Mouse (Mus musculus) liver, embryonic 14.5 days (tissue): ENCODE measurements around the gene Drd1. TPM values are rescaled to one million over a fixed set of nuclear protein-coding genes. Genes with fewer than 3 reads are reported as not detected.

Experiments
- ATAC-seq: fragments of 200-750 bp; cut with Nextera tagmentation; 2 replicates; pipeline ENCODE4 v1.8.0; 2017; ENCODE audit warnings: moderate number of reproducible peaks, mild to moderate bottlenecking, moderate library complexity; ENCODE audit not compliant: insufficient read depth
- DNase-seq, 3 experiments: peaks; one replicate each; pipeline ENCODE4 v3.0.0-alpha.2; 2012 to 2013; ENCODE audit warnings: low read depth in 3 of 3, low spot score in 3 of 3
- H3K27ac ChIP-seq: fragments of 300-500 bp; sonication (generic); 2 replicates; pipeline ENCODE4 v1.5.1; 2014; ENCODE audit warnings: moderate library complexity, mild to moderate bottlenecking, control low read depth, inconsistent platforms
- H3K27me3 ChIP-seq: fragments of 300-500 bp; sonication (generic); 2 replicates; pipeline ENCODE4 v1.6.1; 2014; ENCODE audit warnings: mild to moderate bottlenecking, low read length, moderate library complexity; ENCODE audit not compliant: control insufficient read depth, insufficient read depth
- H3K36me3 ChIP-seq: fragments of 300-500 bp; sonication (generic); replicated peaks from 2 replicates; pipeline ENCODE4 v1.6.1; 2014; ENCODE audit warnings: low read depth; ENCODE audit not compliant: control insufficient read depth, insufficient read depth
- H3K4me1 ChIP-seq, 2 experiments: fragments of 200-500 bp in 1 of 2; fragments of 300-500 bp in 1 of 2; sonication (generic) in 1 of 2; replicated peaks; 2 replicates each; pipeline ENCODE4 v1.6.1; 2012 to 2014; ENCODE audit warnings: antibody characterized with exemption in 1 of 2, inconsistent platforms in 1 of 2, low read length in 1 of 2; ENCODE audit not compliant: control insufficient read depth in 2 of 2, insufficient read depth in 2 of 2
- H3K4me2 ChIP-seq: fragments of 300-500 bp; sonication (generic); 2 replicates; pipeline ENCODE4 v1.6.1; 2014; ENCODE audit warnings: low read depth, mild to moderate bottlenecking, control low read depth, moderate library complexity
- H3K4me3 ChIP-seq, 2 experiments: fragments of 200-500 bp in 1 of 2; fragments of 300-500 bp in 1 of 2; sonication (generic) in 1 of 2; 2 replicates each; pipeline ENCODE4 v1.5.1; 2012 to 2014; ENCODE audit warnings: low read depth in 2 of 2, low read length in 2 of 2, mild to moderate bottlenecking in 2 of 2, control low read depth in 1 of 2, inconsistent platforms in 1 of 2, moderate library complexity in 1 of 2; ENCODE audit not compliant: insufficient read depth in 1 of 2
- H3K9ac ChIP-seq: fragments of 300-500 bp; sonication (generic); replicated peaks from 2 replicates; pipeline ENCODE4 v1.6.1; 2014; ENCODE audit warnings: mild to moderate bottlenecking, control low read depth, moderate library complexity
- H3K9me3 ChIP-seq: fragments of 300-500 bp; sonication (generic); 2 replicates; pipeline ENCODE4 v1.6.1; 2016; ENCODE audit warnings: low read length, mixed read lengths; ENCODE audit not compliant: control insufficient read depth
- CTCF ChIP-seq: IDR thresholded peaks from 2 replicates; pipeline ENCODE4 v1.5.1; 2016; ENCODE audit warnings: antibody characterized with exemption, low read depth, control low read depth
- EP300 ChIP-seq: IDR thresholded peaks from 2 replicates; pipeline ENCODE4 v1.6.1; 2016; ENCODE audit warnings: antibody characterized with exemption, low read depth
- WGBS: fragments of 180-500 bp; shearing (Covaris S2); extraction: QIAGEN DNeasy Blood & Tissue Kit; methylation state at CpG from one replicate; pipeline ENCODE4 v1.1.7; 2014; ENCODE audit not compliant: insufficient replicate concordance; 5-methylcytosine and 5-hydroxymethylcytosine counted together
- polyA plus RNA-seq, 2 experiments: library from polyadenylated mRNA; depleted of rRNA in 1 of 2; stranded (reverse) in 1 of 2; unstranded in 1 of 2; fragments of >200 nt; fragmentation: Nextera tagmentation in 1 of 2; extraction: Ambion mirVana in 1 of 2; gene quantifications; 2 replicates each; pipeline versions ENCODE4 v1.2.1 to v1.2.3; 2012 to 2014

Drd1 gene
- polyA plus RNA-seq, 2 experiments: not detected

GRCm38 (mm10) chr13:54085266-54085665 is 29.8 kb upstream of the Drd1 start:
- Histone ChIP-seq H3K27ac (no peak overlapping the region), H3K4me3 (no peak overlapping the region), H3K9me3 (no peaks in the 10 kb centered on the region), H3K4me2 (no peak overlapping the region), H3K27me3 (no peaks in the 10 kb centered on the region), H3K4me1 (peaks cover 0 to 11% of the 10 kb centered on the region in 2 experiments; a peak in 3 of 4 replicates), H3K9ac (no peak overlapping the region), H3K36me3 (peaks cover 42% of the 10 kb centered on the region)
- ATAC-seq: no peak
- 84% methylated on average over 18 of the region's 18 CpGs for WGBS
- DNase-seq: no peak
- TF ChIP-seq CTCF (no peak), EP300 (no peak)

- Histone ChIP-seq H3K9me3 (no peaks in the 10 kb centered on the region), H3K27ac (no peak overlapping the region), H3K36me3 (peaks cover 37% of the 10 kb centered on the region), H3K9ac (no peak overlapping the region), H3K4me2 (no peak overlapping the region), H3K4me3 (no peak overlapping the region), H3K4me1 (peaks cover 0 to 13% of the 10 kb centered on the region in 2 experiments; a peak in 3 of 4 replicates), H3K27me3 (no peaks in the 10 kb centered on the region)
- 83% methylated on average over 5 of the region's 5 CpGs for WGBS
- DNase-seq (no peak), ATAC-seq (no peak)
- no peak for TF ChIP-seq EP300
- TF ChIP-seq CTCF: no peak
Observed at GRCm38 (mm10) chr13:54084826-54085225, 29.3 kb upstream of the Drd1 start.

GRCm38 (mm10) chr13:54084178-54084577 is 28.7 kb upstream of the Drd1 start:
- H3K36me3 ChIP-seq: peaks cover 31% of the 10 kb centered on the region

GRCm38 (mm10) chr13:54082946-54083345 is 27.4 kb upstream of the Drd1 start:
- no peak for ATAC-seq
- Histone ChIP-seq H3K4me3 (no peak overlapping the region), H3K9ac (no peak overlapping the region), H3K36me3 (peaks cover 20% of the 10 kb centered on the region), H3K27me3 (no peaks in the 10 kb centered on the region), H3K4me2 (no peak overlapping the region), H3K27ac (no peak overlapping the region), H3K4me1 (peaks cover 0 to 23% of the 10 kb centered on the region in 2 experiments; a peak in 3 of 4 replicates), H3K9me3 (no peaks in the 10 kb centered on the region)
- TF ChIP-seq EP300 (no peak), CTCF (no peak)
- DNase-seq: no peak
- 34% methylated on average over 5 of the region's 5 CpGs for WGBS

More at GRCm38 (mm10) chr13:54084178-54084577, 28.7 kb upstream of the Drd1 start:
- no peak for ATAC-seq
- Histone ChIP-seq H3K4me1 (peaks cover 0 to 15% of the 10 kb centered on the region in 2 experiments; a peak in 3 of 4 replicates), H3K4me3 (no peak overlapping the region), H3K9ac (no peak overlapping the region), H3K9me3 (no peaks in the 10 kb centered on the region), H3K27me3 (no peaks in the 10 kb centered on the region), H3K27ac (no peak overlapping the region), H3K4me2 (no peak overlapping the region)
- WGBS: 71% methylated on average over 4 of the region's 4 CpGs
- no peak for TF ChIP-seq CTCF
- no peak for DNase-seq

- H3K27ac ChIP-seq: no peak overlapping the region
Observed at GRCm38 (mm10) chr13:54080785-54081184, 25.3 kb upstream of the Drd1 start.

More at GRCm38 (mm10) chr13:54080785-54081184, 25.3 kb upstream of the Drd1 start:
- WGBS: 47% methylated on average over 1 of the region's 1 CpGs
- Histone ChIP-seq H3K4me1 (peaks cover 0 to 40% of the 10 kb centered on the region in 2 experiments; a peak in 3 of 4 replicates), H3K27me3 (no peaks in the 10 kb centered on the region), H3K9me3 (no peaks in the 10 kb centered on the region), H3K36me3 (peaks cover under 1% of the 10 kb centered on the region), H3K4me2 (no peak overlapping the region), H3K4me3 (no peak overlapping the region), H3K9ac (no peak overlapping the region)
- DNase-seq (no peak), ATAC-seq (no peak)
- TF ChIP-seq EP300 (no peak), CTCF (no peak)
